Mouse (Mus musculus) adrenal gland, postnatal 36 days (tissue): ENCODE data around the gene Vmn1r114. TPM values are rescaled to one million over a fixed set of nuclear protein-coding genes. Genes with fewer than 3 reads are reported as not detected.
"Not testable (repeated sequence)": the region's sequence is repeated elsewhere in the genome, so short reads cannot be mapped to it uniquely, and the experiment has no call there.

Experiments
- DNase-seq, 2 experiments: peaks; one replicate each; pipeline ENCODE4 v3.0.0; 2021; ENCODE audit warnings: mixed read lengths in 1 of 2
- long read RNA-seq, 2 experiments: library from polyadenylated mRNA; stranded (forward); transcript quantifications; one replicate each; pipeline ENCODE4 v2.0.0; 2021; ENCODE audit warnings: borderline sequencing depth in 2 of 2
- total RNA-seq, 2 experiments: library from RNA; stranded (reverse); gene quantifications; 2 replicates each; pipeline ENCODE4 v1.2.3; 2021

Gene Vmn1r114
- not detected for total RNA-seq
- long read RNA-seq, experiment 1: 0 reads
- long read RNA-seq, experiment 2: 0 reads

DNA sequence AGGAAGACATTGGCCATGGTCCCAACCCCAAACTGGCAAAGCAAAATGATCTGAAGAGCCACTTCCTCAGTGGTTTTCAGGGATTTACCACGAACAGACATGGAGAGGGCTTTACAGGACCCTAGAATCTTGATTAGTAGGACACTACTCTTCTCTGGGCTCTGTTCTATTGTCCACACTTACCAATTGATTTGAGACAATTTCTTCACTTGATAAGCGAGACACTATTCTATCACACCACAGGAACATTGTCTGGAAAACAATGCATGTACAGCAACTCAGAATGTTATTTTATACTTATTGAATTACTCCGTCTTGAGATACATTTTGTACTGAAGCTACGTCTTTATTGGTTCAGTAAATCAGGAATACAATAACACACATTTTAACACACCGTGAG is at the start of gene Vmn1r114:
Gene Vmn1r114, minus strand, starts transcription at position 101 of the 400 bp plus-strand sequence.
- DNase-seq: not testable (repeated sequence)

DNA sequence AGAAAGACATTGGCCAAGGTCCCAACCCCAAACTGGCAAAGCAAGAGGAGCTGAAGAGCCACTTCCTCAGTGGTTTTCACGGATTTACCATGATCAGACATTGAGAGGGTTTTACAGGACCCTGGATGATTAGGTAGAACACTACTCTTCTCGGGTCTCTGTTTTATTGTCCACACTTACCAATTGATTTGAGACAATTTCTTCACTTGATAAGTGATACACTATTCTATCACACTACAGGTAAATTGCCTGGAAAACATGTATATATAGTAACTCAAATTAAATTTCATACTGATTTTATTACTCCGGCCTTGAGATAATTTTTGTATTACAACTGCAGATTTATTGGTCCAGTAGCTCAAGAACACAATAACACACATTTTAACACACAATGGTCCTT is 32.9 kb upstream of the Vmn1r114 start, which contains the start of gene Vmn1r115:
Gene Vmn1r115, minus strand, starts transcription at position 101 of the 400 bp plus-strand sequence.
- not testable (repeated sequence) for DNase-seq

DNA sequence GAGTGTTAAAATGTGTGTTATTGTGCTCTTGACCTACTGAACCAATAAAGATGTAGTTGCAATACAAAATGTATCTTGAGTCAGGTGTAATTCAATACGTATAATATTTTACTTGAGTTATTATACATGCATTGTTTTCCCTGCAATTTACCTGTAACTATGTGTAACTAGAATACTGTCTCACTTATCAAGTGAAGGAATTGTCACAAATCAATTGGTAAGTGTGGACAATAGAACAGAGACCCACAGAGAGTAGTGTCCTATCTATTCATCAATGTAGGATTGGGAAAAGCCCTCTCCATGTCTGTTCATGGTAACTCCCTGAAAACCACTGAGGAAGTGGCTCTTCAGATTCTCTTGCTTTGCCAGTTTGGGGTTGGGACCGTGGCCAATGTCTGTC is 25.0 kb downstream of the Vmn1r114 start, which contains the start of gene Vmn1r113:
Gene Vmn1r113, plus strand, starts transcription at position 301 of the 400 bp plus-strand sequence.
- not testable (repeated sequence) for DNase-seq

DNA sequence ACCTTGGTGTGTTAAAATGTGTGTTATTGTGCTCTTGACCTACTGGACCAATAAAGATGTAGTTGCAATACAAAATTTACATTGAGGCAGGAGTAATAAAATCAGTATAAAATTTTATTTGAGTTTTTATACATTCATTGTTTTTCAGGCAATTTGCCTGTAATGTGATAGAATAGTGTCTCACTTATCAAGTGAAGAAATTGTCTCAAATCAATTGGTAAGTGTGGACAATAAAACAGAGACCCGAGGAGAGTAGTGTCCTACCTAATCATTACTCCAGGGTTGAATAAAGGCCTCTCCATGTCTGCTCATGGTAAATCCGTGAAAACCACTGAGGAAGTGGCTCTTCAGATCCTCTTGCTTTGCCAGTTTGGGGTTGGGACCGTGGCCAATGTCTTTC is 41.1 kb downstream of the Vmn1r114 start, which contains the start of gene Vmn1r112:
Gene Vmn1r112, plus strand, starts transcription at position 301 of the 400 bp plus-strand sequence.
- not testable (repeated sequence) for DNase-seq

Other genes starting within 250 kb of the Vmn1r114 start
- not detected for gene Gm4141, start 235.9 kb downstream of the Vmn1r114 start, total RNA-seq
- gene Gm4513, start 213.2 kb downstream of the Vmn1r114 start, total RNA-seq: not detected
- gene Vmn1r107, start 143.3 kb downstream of the Vmn1r114 start, total RNA-seq: not detected
- gene Vmn1r111, start 109.0 kb downstream of the Vmn1r114 start, total RNA-seq: not detected
- not detected for gene Gm10668, start 81.6 kb downstream of the Vmn1r114 start, total RNA-seq
- not detected for gene Vmn1r112, start 41.0 kb downstream of the Vmn1r114 start, total RNA-seq
- gene Vmn1r113, start 24.9 kb downstream of the Vmn1r114 start, total RNA-seq: not detected
- not detected for gene Vmn1r115, start 32.8 kb upstream of the Vmn1r114 start, total RNA-seq
- gene Vmn1r116, start 60.1 kb upstream of the Vmn1r114 start, total RNA-seq: not detected
- gene Vmn1r117, start 71.9 kb upstream of the Vmn1r114 start, total RNA-seq: not detected
- gene Vmn1r118, start 100.2 kb upstream of the Vmn1r114 start, total RNA-seq: not detected
- gene Vmn1r119, start 200.3 kb upstream of the Vmn1r114 start, total RNA-seq: not detected
- gene Vmn1r120, start 241.6 kb upstream of the Vmn1r114 start, total RNA-seq: not detected